Mouse (Mus musculus) brain, embryonic 14.5 days (tissue): ENCODE measurements at regions not wholly inside any gene's neighbourhood (a gene's known extent, or its start where the extent isn't known, plus 50 kb on each side); places are given as distances from the start of the nearest gene placed in this dataset.

Experiments
- DNase-seq: peaks from one replicate; pipeline ENCODE4 v3.0.0-alpha.2; 2011; ENCODE audit warnings: low read depth
- CTCF ChIP-seq: fragments of 200-500 bp; IDR thresholded peaks from 2 replicates; pipeline ENCODE4 v1.5.1; 2012; ENCODE audit warnings: inconsistent platforms, mild to moderate bottlenecking, moderate library complexity, borderline replicate concordance; ENCODE audit not compliant: insufficient read depth, insufficient read length; ENCODE audit errors: extremely low read depth
- POLR2A ChIP-seq: fragments of 200-500 bp; IDR thresholded peaks from 2 replicates; pipeline ENCODE4 v1.6.1; 2012; ENCODE audit warnings: mild to moderate bottlenecking, inconsistent platforms, borderline replicate concordance; ENCODE audit not compliant: poor library complexity, insufficient read depth, insufficient read length, severe bottlenecking; ENCODE audit errors: extremely low read depth

- TF ChIP-seq CTCF: no peak
- TF ChIP-seq POLR2A: no peak
- DNase-seq: peak; percentile 46
Measured at GRCm38 (mm10) chr15:67785583-67785982, 1284.9 kb upstream of the Lrrc6 start.

- TF ChIP-seq CTCF: no peak
- DNase-seq: no peak
Measured at GRCm38 (mm10) chr15:67783754-67784153, 1283.0 kb upstream of the Lrrc6 start.

GRCm38 (mm10) chr15:67782505-67782904 lies 1281.8 kb upstream of the Lrrc6 start:
- TF ChIP-seq POLR2A (no peak), CTCF (no peak)
- DNase-seq: no peak

GRCm38 (mm10) chr15:67780856-67781255 lies 1280.1 kb upstream of the Lrrc6 start:
- DNase-seq: no peak
- TF ChIP-seq POLR2A (no peak), CTCF (no peak)

GRCm38 (mm10) chr15:67767624-67768023 lies 1266.9 kb upstream of the Lrrc6 start:
- no peak for DNase-seq
- TF ChIP-seq POLR2A (no peak), CTCF (no peak)

- TF ChIP-seq POLR2A: no peak
- TF ChIP-seq CTCF: no peak
Measured at GRCm38 (mm10) chr15:67759221-67759620, 1258.5 kb upstream of the Lrrc6 start.

GRCm38 (mm10) chr15:67750582-67750981 lies 1249.9 kb upstream of the Lrrc6 start:
- no peak for DNase-seq
- TF ChIP-seq CTCF (no peak), POLR2A (no peak)

More at GRCm38 (mm10) chr15:67759221-67759620, 1258.5 kb upstream of the Lrrc6 start:
- DNase-seq: no peak

GRCm38 (mm10) chr15:67743332-67743731 lies 1242.6 kb upstream of the Lrrc6 start:
- TF ChIP-seq CTCF (no peak), POLR2A (no peak)
- DNase-seq: no peak

GRCm38 (mm10) chr15:67732988-67733387 lies 1232.3 kb upstream of the Lrrc6 start:
- no peak for DNase-seq
- TF ChIP-seq CTCF (no peak), POLR2A (no peak)

- no peak for TF ChIP-seq POLR2A
- no peak for TF ChIP-seq CTCF
- peak; percentile 56 for DNase-seq
Measured at GRCm38 (mm10) chr15:67729492-67729891, 1228.8 kb upstream of the Lrrc6 start.

- DNase-seq: no peak
- TF ChIP-seq CTCF: no peak
Measured at GRCm38 (mm10) chr15:67725239-67725638, 1224.5 kb upstream of the Lrrc6 start.

- no peak for DNase-seq
- TF ChIP-seq CTCF (no peak), POLR2A (no peak)
Measured at GRCm38 (mm10) chr15:67714203-67714602, 1213.5 kb upstream of the Lrrc6 start.

GRCm38 (mm10) chr15:67686140-67686539 lies 1185.4 kb upstream of the Lrrc6 start:
- TF ChIP-seq CTCF (no peak), POLR2A (no peak)
- DNase-seq: peak; percentile 13
